Mouse (Mus musculus): Measurements from ENCODE around the gene Ces1e. TPM values are rescaled to one million over a fixed set of nuclear protein-coding genes. Genes with fewer than 3 reads are reported as not detected.
"Not testable (repeated sequence)": the region's sequence is repeated elsewhere in the genome, so short reads cannot be mapped to it uniquely, and the experiment has no call there.

Gene Ces1e
- polyA plus RNA-seq, 1 experiment: 0.20 TPM

- Histone ChIP-seq H3K4me1 (ENCODE audit: control insufficient read depth, insufficient read depth, insufficient read length) (no peaks in the 10 kb centered on the region), H3K27ac (ENCODE audit: insufficient read depth, low read length) (no peak overlapping the region), H3K36me3 (ENCODE audit: control insufficient read depth, insufficient read depth, low read length) (no peaks in the 10 kb centered on the region), H3K4me3 (ENCODE audit: extremely low read depth, insufficient read depth, insufficient read length) (no peak overlapping the region), H3K27me3 (ENCODE audit: control insufficient read depth, insufficient read depth, low read length) (no peaks in the 10 kb centered on the region)
- TF ChIP-seq POLR2A (IDR thresholded peaks at IDR 0.05; ENCODE audit: low read depth, low read length) (no peak), CTCF (IDR thresholded peaks at IDR 0.05; ENCODE audit: extremely low read depth, insufficient read depth, insufficient read length, insufficient replicate concordance) (no peak)
- DNase-seq (ENCODE audit: low read depth in 1 of 2, low spot score in 2 of 2): no peak
- 76% methylated on average over 3 of the region's 3 CpGs for WGBS
These were observed 7.5 kb downstream of the Ces1e start for GRCm38 (mm10) chr8:93221896-93222295.

- WGBS: 72% methylated on average over 4 of the region's 4 CpGs
- no peak for DNase-seq (ENCODE audit: low read depth in 1 of 2, low spot score in 2 of 2)
- H3K36me3 ChIP-seq (ENCODE audit: control insufficient read depth, insufficient read depth, low read length): no peaks in the 10 kb centered on the region
- no peaks in the 10 kb centered on the region for H3K4me1 ChIP-seq (ENCODE audit: control insufficient read depth, insufficient read depth, insufficient read length)
- no peaks in the 10 kb centered on the region for H3K27me3 ChIP-seq (ENCODE audit: control insufficient read depth, insufficient read depth, low read length)
- no peak for TF ChIP-seq CTCF (IDR thresholded peaks at IDR 0.05; ENCODE audit: extremely low read depth, insufficient read depth, insufficient read length, insufficient replicate concordance)
- TF ChIP-seq POLR2A (IDR thresholded peaks at IDR 0.05; ENCODE audit: low read depth, low read length): no peak
- no peak overlapping the region for H3K27ac ChIP-seq (ENCODE audit: insufficient read depth, low read length)
- no peak overlapping the region for H3K4me3 ChIP-seq (ENCODE audit: extremely low read depth, insufficient read depth, insufficient read length)
These were observed 11.6 kb downstream of the Ces1e start for GRCm38 (mm10) chr8:93217867-93218266.

GRCm38 (mm10) chr8:93217375-93217774, 12.0 kb downstream of the Ces1e start:
- no peaks in the 10 kb centered on the region for H3K4me1 ChIP-seq (ENCODE audit: control insufficient read depth, insufficient read depth, insufficient read length)
- no peak overlapping the region for H3K27ac ChIP-seq (ENCODE audit: insufficient read depth, low read length)
- TF ChIP-seq CTCF (IDR thresholded peaks at IDR 0.05; ENCODE audit: extremely low read depth, insufficient read depth, insufficient read length, insufficient replicate concordance): no peak
- TF ChIP-seq POLR2A (IDR thresholded peaks at IDR 0.05; ENCODE audit: low read depth, low read length): no peak
- no peaks in the 10 kb centered on the region for H3K27me3 ChIP-seq (ENCODE audit: control insufficient read depth, insufficient read depth, low read length)
- no peak overlapping the region for H3K4me3 ChIP-seq (ENCODE audit: extremely low read depth, insufficient read depth, insufficient read length)
- no peaks in the 10 kb centered on the region for H3K36me3 ChIP-seq (ENCODE audit: control insufficient read depth, insufficient read depth, low read length)
- no peak for DNase-seq (ENCODE audit: low read depth in 1 of 2, low spot score in 2 of 2)
- WGBS: 60% methylated on average over 1 of the region's 1 CpGs

- no peaks in the 10 kb centered on the region for H3K27me3 ChIP-seq (ENCODE audit: control insufficient read depth, insufficient read depth, low read length)
- H3K4me3 ChIP-seq (ENCODE audit: extremely low read depth, insufficient read depth, insufficient read length): no peak overlapping the region
- no peak overlapping the region for H3K27ac ChIP-seq (ENCODE audit: insufficient read depth, low read length)
- TF ChIP-seq POLR2A (IDR thresholded peaks at IDR 0.05; ENCODE audit: low read depth, low read length) (no peak), CTCF (IDR thresholded peaks at IDR 0.05; ENCODE audit: extremely low read depth, insufficient read depth, insufficient read length, insufficient replicate concordance) (no peak)
- no peaks in the 10 kb centered on the region for H3K36me3 ChIP-seq (ENCODE audit: control insufficient read depth, insufficient read depth, low read length)
- no peaks in the 10 kb centered on the region for H3K4me1 ChIP-seq (ENCODE audit: control insufficient read depth, insufficient read depth, insufficient read length)
- DNase-seq (ENCODE audit: low read depth in 1 of 2, low spot score in 2 of 2): no peak
These were observed 18.3 kb downstream of the Ces1e start for GRCm38 (mm10) chr8:93211091-93211490.

GRCm38 (mm10) chr8:93199146-93199545, 30.3 kb downstream of the Ces1e start:
- not testable (repeated sequence) for H3K27ac ChIP-seq (ENCODE audit: insufficient read depth, low read length); H3K27me3 ChIP-seq (ENCODE audit: control insufficient read depth, insufficient read depth, low read length); DNase-seq (ENCODE audit: low read depth in 1 of 2, low spot score in 2 of 2); H3K4me3 ChIP-seq (ENCODE audit: extremely low read depth, insufficient read depth, insufficient read length); H3K36me3 ChIP-seq (ENCODE audit: control insufficient read depth, insufficient read depth, low read length); H3K4me1 ChIP-seq (ENCODE audit: control insufficient read depth, insufficient read depth, insufficient read length)
- 65% methylated on average over 7 of the region's 7 CpGs for WGBS

- Histone ChIP-seq H3K4me1 (ENCODE audit: control insufficient read depth, insufficient read depth, insufficient read length) (no peaks in the 10 kb centered on the region), H3K4me3 (ENCODE audit: extremely low read depth, insufficient read depth, insufficient read length) (no peak within 1 kb of the TSS), H3K27me3 (ENCODE audit: control insufficient read depth, insufficient read depth, low read length) (no peaks in the 10 kb centered on the region), H3K36me3 (ENCODE audit: control insufficient read depth, insufficient read depth, low read length) (no peaks in the 10 kb centered on the region), H3K27ac (ENCODE audit: insufficient read depth, low read length) (no peak within 1 kb of the TSS)
- DNase-seq (ENCODE audit: low read depth in 1 of 2, low spot score in 2 of 2): no peak
- TF ChIP-seq CTCF (IDR thresholded peaks at IDR 0.05; ENCODE audit: extremely low read depth, insufficient read depth, insufficient read length, insufficient replicate concordance) (no peak), POLR2A (IDR thresholded peaks at IDR 0.05; ENCODE audit: low read depth, low read length) (no peak)
- 72% methylated on average over 8 of the region's 8 CpGs for WGBS
These were observed 31.5 kb downstream of the Ces1e start, which contains the start of gene Ces1d for GRCm38 (mm10) chr8:93197685-93198525. Ces1d (minus strand) TSS chr8:93197838.

GRCm38 (mm10) chr8:93196436-93196835, 33.0 kb downstream of the Ces1e start:
- no peak overlapping the region for H3K4me3 ChIP-seq (ENCODE audit: extremely low read depth, insufficient read depth, insufficient read length)
- no peaks in the 10 kb centered on the region for H3K27me3 ChIP-seq (ENCODE audit: control insufficient read depth, insufficient read depth, low read length)
- no peak for DNase-seq (ENCODE audit: low read depth in 1 of 2, low spot score in 2 of 2)
- WGBS: 86% methylated on average over 5 of the region's 5 CpGs
- no peak for TF ChIP-seq CTCF (IDR thresholded peaks at IDR 0.05; ENCODE audit: extremely low read depth, insufficient read depth, insufficient read length, insufficient replicate concordance)
- TF ChIP-seq POLR2A (IDR thresholded peaks at IDR 0.05; ENCODE audit: low read depth, low read length): no peak
- no peaks in the 10 kb centered on the region for H3K36me3 ChIP-seq (ENCODE audit: control insufficient read depth, insufficient read depth, low read length)
- H3K27ac ChIP-seq (ENCODE audit: insufficient read depth, low read length): no peak overlapping the region
- H3K4me1 ChIP-seq (ENCODE audit: control insufficient read depth, insufficient read depth, insufficient read length): no peaks in the 10 kb centered on the region
